Mouse (Mus musculus): ENCODE results near the gene Sorbs1. TPM values are rescaled to one million over a fixed set of nuclear protein-coding genes. Genes with fewer than 3 reads are reported as not detected.

Gene Sorbs1
- polyA plus RNA-seq, 1 experiment from 2014 or later: 35.7 TPM

GRCm38 (mm10) chr19:40548796-40549515, 35.4 kb upstream of the Sorbs1 start:
- ATAC-seq (replicated peaks; ENCODE audit: insufficient number of reproducible peaks, low FRiP score, low TSS enrichment, low read depth): peak; percentile 42; the same call in 1 of the 2 replicates

GRCm38 (mm10) chr19:40548386-40548785, 34.8 kb upstream of the Sorbs1 start:
- no peak overlapping the region for H3K4me3 ChIP-seq (ENCODE audit: low read depth, low read length)
- H3K9me3 ChIP-seq (replicated peaks; ENCODE audit: control insufficient read depth, low read length): no peaks in the 10 kb centered on the region
- ATAC-seq (replicated peaks; ENCODE audit: insufficient number of reproducible peaks, low FRiP score, low TSS enrichment, low read depth) (no peak), DNase-seq (ENCODE audit: low spot score) (peak; percentile 59)
- 0 out of 2 replicates have a peak, but pooled peaks cover 4% of the 10 kb centered on the region for H3K4me1 ChIP-seq (ENCODE audit: control insufficient read depth, insufficient read depth, low read length)
- H3K4me2 ChIP-seq (ENCODE audit: low read depth, low read length): no peak overlapping the region
- H3K27me3 ChIP-seq (ENCODE audit: control insufficient read depth, insufficient read depth, low read length): no peaks in the 10 kb centered on the region
- no peak overlapping the region for H3K9ac ChIP-seq (replicated peaks; ENCODE audit: low read length)
- no peaks in the 10 kb centered on the region for H3K36me3 ChIP-seq (replicated peaks; ENCODE audit: control insufficient read depth, insufficient read depth, low read depth, low read length)
- H3K27ac ChIP-seq (replicated peaks; ENCODE audit: low read depth, low read length): no peak overlapping the region
- 70% methylated on average over 6 of the region's 6 CpGs for WGBS

More at GRCm38 (mm10) chr19:40548796-40549515, 35.4 kb upstream of the Sorbs1 start:
- Histone ChIP-seq H3K36me3 (replicated peaks; ENCODE audit: control insufficient read depth, insufficient read depth, low read depth, low read length) (no peaks in the 10 kb centered on the region), H3K4me2 (ENCODE audit: low read depth, low read length) (no peak overlapping the region), H3K27ac (replicated peaks; ENCODE audit: low read depth, low read length) (no peak overlapping the region), H3K9ac (replicated peaks; ENCODE audit: low read length) (no peak overlapping the region), H3K9me3 (replicated peaks; ENCODE audit: control insufficient read depth, low read length) (no peaks in the 10 kb centered on the region), H3K27me3 (ENCODE audit: control insufficient read depth, insufficient read depth, low read length) (no peaks in the 10 kb centered on the region), H3K4me3 (ENCODE audit: low read depth, low read length) (no peak overlapping the region), H3K4me1 (ENCODE audit: control insufficient read depth, insufficient read depth, low read length) (0 out of 2 replicates have a peak, but pooled peaks cover 4% of the 10 kb centered on the region)
- WGBS: 36% methylated on average over 5 of the region's 5 CpGs
- DNase-seq (ENCODE audit: low spot score): peak; percentile 15

- ATAC-seq (replicated peaks; ENCODE audit: insufficient number of reproducible peaks, low FRiP score, low TSS enrichment, low read depth) (no peak), DNase-seq (ENCODE audit: low spot score) (peak; percentile 78)
- Histone ChIP-seq H3K4me2 (ENCODE audit: low read depth, low read length) (no peak overlapping the region), H3K36me3 (replicated peaks; ENCODE audit: control insufficient read depth, insufficient read depth, low read depth, low read length) (no peaks in the 10 kb centered on the region), H3K4me3 (ENCODE audit: low read depth, low read length) (no peak overlapping the region), H3K4me1 (ENCODE audit: control insufficient read depth, insufficient read depth, low read length) (0 out of 2 replicates have a peak, but pooled peaks cover 4% of the 10 kb centered on the region), H3K9ac (replicated peaks; ENCODE audit: low read length) (no peak overlapping the region), H3K27me3 (ENCODE audit: control insufficient read depth, insufficient read depth, low read length) (no peaks in the 10 kb centered on the region), H3K9me3 (replicated peaks; ENCODE audit: control insufficient read depth, low read length) (no peaks in the 10 kb centered on the region), H3K27ac (replicated peaks; ENCODE audit: low read depth, low read length) (no peak overlapping the region)
- 6% methylated on average over 3 of the region's 3 CpGs for WGBS
Measured at GRCm38 (mm10) chr19:40544856-40545255, 31.3 kb upstream of the Sorbs1 start.

- Histone ChIP-seq H3K9me3 (replicated peaks; ENCODE audit: control insufficient read depth, low read length) (no peaks in the 10 kb centered on the region), H3K9ac (replicated peaks; ENCODE audit: low read length) (no peak overlapping the region), H3K27me3 (ENCODE audit: control insufficient read depth, insufficient read depth, low read length) (no peaks in the 10 kb centered on the region), H3K4me1 (ENCODE audit: control insufficient read depth, insufficient read depth, low read length) (no peaks in the 10 kb centered on the region), H3K4me2 (ENCODE audit: low read depth, low read length) (no peak overlapping the region), H3K4me3 (ENCODE audit: low read depth, low read length) (no peak overlapping the region), H3K36me3 (replicated peaks; ENCODE audit: control insufficient read depth, insufficient read depth, low read depth, low read length) (no peaks in the 10 kb centered on the region), H3K27ac (replicated peaks; ENCODE audit: low read depth, low read length) (no peak overlapping the region)
- no peak for ATAC-seq (replicated peaks; ENCODE audit: insufficient number of reproducible peaks, low FRiP score, low TSS enrichment, low read depth)
- WGBS: 91% methylated on average over 7 of the region's 7 CpGs
- no peak for DNase-seq (ENCODE audit: low spot score)
Measured at GRCm38 (mm10) chr19:40542776-40543175, 29.2 kb upstream of the Sorbs1 start.

GRCm38 (mm10) chr19:40536526-40536925, 22.9 kb upstream of the Sorbs1 start:
- no peaks in the 10 kb centered on the region for H3K9me3 ChIP-seq (replicated peaks; ENCODE audit: control insufficient read depth, low read length)
- H3K27me3 ChIP-seq (ENCODE audit: control insufficient read depth, insufficient read depth, low read length): no peaks in the 10 kb centered on the region
- no peak overlapping the region for H3K4me3 ChIP-seq (ENCODE audit: low read depth, low read length)
- 89% methylated on average over 6 of the region's 6 CpGs for WGBS
- no peaks in the 10 kb centered on the region for H3K36me3 ChIP-seq (replicated peaks; ENCODE audit: control insufficient read depth, insufficient read depth, low read depth, low read length)
- no peaks in the 10 kb centered on the region for H3K4me1 ChIP-seq (ENCODE audit: control insufficient read depth, insufficient read depth, low read length)
- no peak for DNase-seq (ENCODE audit: low spot score)
- H3K27ac ChIP-seq (replicated peaks; ENCODE audit: low read depth, low read length): no peak overlapping the region
- H3K4me2 ChIP-seq (ENCODE audit: low read depth, low read length): no peak overlapping the region
- no peak for ATAC-seq (replicated peaks; ENCODE audit: insufficient number of reproducible peaks, low FRiP score, low TSS enrichment, low read depth)
- H3K9ac ChIP-seq (replicated peaks; ENCODE audit: low read length): no peak overlapping the region

GRCm38 (mm10) chr19:40532525-40532924, 18.9 kb upstream of the Sorbs1 start:
- Histone ChIP-seq H3K27me3 (ENCODE audit: control insufficient read depth, insufficient read depth, low read length) (no peaks in the 10 kb centered on the region), H3K9ac (replicated peaks; ENCODE audit: low read length) (no peak overlapping the region), H3K4me2 (ENCODE audit: low read depth, low read length) (no peak overlapping the region), H3K9me3 (replicated peaks; ENCODE audit: control insufficient read depth, low read length) (no peaks in the 10 kb centered on the region), H3K36me3 (replicated peaks; ENCODE audit: control insufficient read depth, insufficient read depth, low read depth, low read length) (no peaks in the 10 kb centered on the region), H3K4me3 (ENCODE audit: low read depth, low read length) (no peak overlapping the region), H3K27ac (replicated peaks; ENCODE audit: low read depth, low read length) (no peak overlapping the region), H3K4me1 (ENCODE audit: control insufficient read depth, insufficient read depth, low read length) (no peaks in the 10 kb centered on the region)
- ATAC-seq (replicated peaks; ENCODE audit: insufficient number of reproducible peaks, low FRiP score, low TSS enrichment, low read depth) (no peak), DNase-seq (ENCODE audit: low spot score) (no peak)
- WGBS: 84% methylated on average over 5 of the region's 5 CpGs

GRCm38 (mm10) chr19:40530323-40530722, 16.7 kb upstream of the Sorbs1 start:
- Histone ChIP-seq H3K4me3 (ENCODE audit: low read depth, low read length) (no peak overlapping the region), H3K27ac (replicated peaks; ENCODE audit: low read depth, low read length) (no peak overlapping the region), H3K4me2 (ENCODE audit: low read depth, low read length) (no peak overlapping the region), H3K27me3 (ENCODE audit: control insufficient read depth, insufficient read depth, low read length) (no peaks in the 10 kb centered on the region), H3K36me3 (replicated peaks; ENCODE audit: control insufficient read depth, insufficient read depth, low read depth, low read length) (no peaks in the 10 kb centered on the region), H3K4me1 (ENCODE audit: control insufficient read depth, insufficient read depth, low read length) (no peaks in the 10 kb centered on the region), H3K9ac (replicated peaks; ENCODE audit: low read length) (no peak overlapping the region), H3K9me3 (replicated peaks; ENCODE audit: control insufficient read depth, low read length) (no peaks in the 10 kb centered on the region)
- 89% methylated on average over 2 of the region's 2 CpGs for WGBS
- no peak for DNase-seq (ENCODE audit: low spot score)
- no peak for ATAC-seq (replicated peaks; ENCODE audit: insufficient number of reproducible peaks, low FRiP score, low TSS enrichment, low read depth)

GRCm38 (mm10) chr19:40528254-40528653, 14.7 kb upstream of the Sorbs1 start:
- H3K27ac ChIP-seq (replicated peaks; ENCODE audit: low read depth, low read length): no peak overlapping the region
- ATAC-seq (replicated peaks; ENCODE audit: insufficient number of reproducible peaks, low FRiP score, low TSS enrichment, low read depth) (no peak), DNase-seq (ENCODE audit: low spot score) (no peak)
- no peaks in the 10 kb centered on the region for H3K4me1 ChIP-seq (ENCODE audit: control insufficient read depth, insufficient read depth, low read length)
- H3K4me3 ChIP-seq (ENCODE audit: low read depth, low read length): no peak overlapping the region
- no peaks in the 10 kb centered on the region for H3K36me3 ChIP-seq (replicated peaks; ENCODE audit: control insufficient read depth, insufficient read depth, low read depth, low read length)
- H3K9ac ChIP-seq (replicated peaks; ENCODE audit: low read length): no peak overlapping the region
- H3K4me2 ChIP-seq (ENCODE audit: low read depth, low read length): no peak overlapping the region
- no peaks in the 10 kb centered on the region for H3K9me3 ChIP-seq (replicated peaks; ENCODE audit: control insufficient read depth, low read length)
- no peaks in the 10 kb centered on the region for H3K27me3 ChIP-seq (ENCODE audit: control insufficient read depth, insufficient read depth, low read length)
